Mouse (Mus musculus) spleen, postnatal 4 days (tissue): ENCODE data around the gene Txlnb.
"Not testable (repeated sequence)": the region's sequence is repeated elsewhere in the genome, so short reads cannot be mapped to it uniquely, and the experiment has no call there.

Source experiments
- DNase-seq, 2 experiments: peaks; one replicate each; pipeline ENCODE4 v3.0.0; 2022; ENCODE audit warnings: low spot score in 2 of 2

Txlnb gene

GRCm38 (mm10) chr10:17820422-17820821, 24.4 kb downstream of the Txlnb start:
- not testable (repeated sequence) for DNase-seq

DNA sequence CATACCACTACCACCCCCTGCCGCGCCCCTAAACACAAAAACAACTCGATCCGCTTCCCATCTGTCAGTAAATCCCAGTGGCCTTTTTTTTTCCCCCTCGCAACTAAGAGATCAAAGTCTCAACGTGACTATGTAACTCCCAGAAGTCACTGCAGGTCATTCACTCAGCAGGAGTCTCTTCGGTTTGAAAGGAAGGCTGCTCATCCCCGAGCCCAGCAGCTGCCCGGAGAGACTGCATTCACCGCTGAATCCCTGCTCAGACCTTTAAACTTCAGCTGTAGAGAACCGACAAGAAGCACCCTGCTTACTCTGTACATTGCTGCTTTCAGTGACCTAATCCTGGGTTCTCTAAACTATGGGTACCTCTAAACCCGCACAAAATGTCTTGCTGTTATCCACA, 31.4 kb downstream of the Txlnb start:
- DNase-seq = no peak

DNA sequence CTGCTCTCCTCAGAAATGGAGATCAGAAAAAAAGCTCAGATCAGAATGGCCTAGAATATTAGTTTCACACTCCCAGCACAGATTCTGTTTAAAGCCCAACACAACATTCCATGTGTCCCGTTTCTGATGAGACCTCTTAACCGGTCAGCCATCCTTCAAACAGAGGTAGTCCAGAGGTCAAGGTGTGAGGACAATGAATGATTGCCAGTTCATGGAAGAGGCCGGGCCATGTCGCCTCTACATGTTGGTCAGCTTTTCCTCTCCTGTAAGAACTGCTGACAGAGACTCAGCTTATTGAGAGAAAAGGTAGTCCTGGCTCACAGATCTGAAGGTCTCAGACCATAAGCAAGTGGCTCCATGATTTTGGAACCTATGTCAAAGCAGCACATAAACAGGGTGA, 33.2 kb downstream of the Txlnb start:
- DNase-seq = no peak

DNA sequence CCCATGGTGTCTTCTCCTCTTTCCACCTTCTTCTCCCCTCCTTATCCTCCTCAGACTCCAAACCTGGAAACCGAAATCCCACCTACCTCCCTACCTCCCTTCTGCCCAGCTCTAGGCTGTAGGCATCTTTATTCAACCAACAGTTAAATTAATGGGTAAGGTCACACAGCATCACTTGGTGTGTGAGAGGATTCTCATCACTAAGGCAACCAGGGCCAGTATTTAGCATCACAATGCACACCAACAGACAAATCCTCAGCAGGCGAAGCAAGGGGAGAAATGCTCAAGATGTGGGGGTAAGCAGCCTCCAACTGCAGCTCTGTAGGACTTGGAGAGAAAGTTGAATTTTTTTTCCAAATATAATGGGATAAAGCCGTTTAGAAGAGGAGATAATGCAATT, 35.0 kb downstream of the Txlnb start:
- no peak for DNase-seq

GRCm38 (mm10) chr10:17835031-17835430, 39.0 kb downstream of the Txlnb start:
- no peak for DNase-seq

DNA sequence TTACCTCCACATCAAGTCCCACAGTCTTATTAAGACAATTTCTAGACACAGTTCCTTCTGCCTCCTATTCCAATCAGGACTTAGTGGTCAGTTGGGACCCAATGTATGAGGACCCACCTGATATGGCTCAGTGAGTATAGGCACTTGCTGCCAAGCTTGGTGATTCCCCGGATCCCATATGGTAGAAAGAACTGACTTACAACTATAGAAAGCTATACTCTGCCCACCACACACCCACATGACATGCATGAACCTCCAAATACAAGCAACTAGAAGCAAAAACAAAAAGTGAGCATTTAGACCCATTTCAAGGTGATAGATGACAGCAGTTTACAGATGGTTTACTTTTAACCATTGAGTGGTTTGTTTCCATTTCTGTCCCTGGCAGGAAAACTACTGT, 40.2 kb downstream of the Txlnb start:
- DNase-seq = no peak

GRCm38 (mm10) chr10:17842030-17842429, 46.0 kb downstream of the Txlnb start:
- no peak for DNase-seq

DNA sequence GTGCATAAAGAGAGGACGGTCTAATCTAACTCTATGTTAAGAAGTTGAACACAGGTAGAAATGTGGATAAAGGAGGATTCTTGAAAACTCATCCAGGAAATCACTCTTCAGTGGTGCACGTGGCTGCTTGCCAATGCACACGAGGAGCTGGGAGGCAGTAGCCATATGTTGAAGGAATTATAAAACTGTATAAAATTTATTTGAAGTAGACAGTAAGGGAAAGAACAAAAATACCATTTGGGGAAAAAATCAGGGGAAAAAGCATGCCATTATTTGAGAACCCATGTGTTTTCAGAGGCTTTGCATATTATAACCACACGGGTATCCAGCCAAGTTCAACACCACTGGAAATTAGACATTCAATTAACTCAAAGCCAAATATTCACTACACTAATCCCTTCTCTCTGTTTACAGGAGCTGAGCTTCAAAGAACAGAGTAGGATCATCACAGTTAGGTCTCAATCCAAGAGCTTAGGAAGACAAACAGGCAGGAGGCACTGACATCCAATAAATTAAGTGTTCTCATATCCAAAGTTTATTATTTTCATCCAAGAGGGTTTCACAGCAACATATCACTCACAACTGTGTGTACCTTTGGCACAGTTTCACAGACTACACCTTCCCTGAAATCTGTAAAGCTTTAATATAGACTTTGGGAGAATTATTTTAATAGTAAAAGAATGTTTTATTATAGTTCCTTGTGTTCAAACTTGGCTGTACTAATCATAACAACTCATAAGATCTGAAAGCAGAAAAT, 48.9 kb downstream of the Txlnb start:
- DNase-seq = no peak

- DNase-seq = no peak
Measured at GRCm38 (mm10) chr10:17857647-17858261, 61.7 kb downstream of the Txlnb start.

DNA sequence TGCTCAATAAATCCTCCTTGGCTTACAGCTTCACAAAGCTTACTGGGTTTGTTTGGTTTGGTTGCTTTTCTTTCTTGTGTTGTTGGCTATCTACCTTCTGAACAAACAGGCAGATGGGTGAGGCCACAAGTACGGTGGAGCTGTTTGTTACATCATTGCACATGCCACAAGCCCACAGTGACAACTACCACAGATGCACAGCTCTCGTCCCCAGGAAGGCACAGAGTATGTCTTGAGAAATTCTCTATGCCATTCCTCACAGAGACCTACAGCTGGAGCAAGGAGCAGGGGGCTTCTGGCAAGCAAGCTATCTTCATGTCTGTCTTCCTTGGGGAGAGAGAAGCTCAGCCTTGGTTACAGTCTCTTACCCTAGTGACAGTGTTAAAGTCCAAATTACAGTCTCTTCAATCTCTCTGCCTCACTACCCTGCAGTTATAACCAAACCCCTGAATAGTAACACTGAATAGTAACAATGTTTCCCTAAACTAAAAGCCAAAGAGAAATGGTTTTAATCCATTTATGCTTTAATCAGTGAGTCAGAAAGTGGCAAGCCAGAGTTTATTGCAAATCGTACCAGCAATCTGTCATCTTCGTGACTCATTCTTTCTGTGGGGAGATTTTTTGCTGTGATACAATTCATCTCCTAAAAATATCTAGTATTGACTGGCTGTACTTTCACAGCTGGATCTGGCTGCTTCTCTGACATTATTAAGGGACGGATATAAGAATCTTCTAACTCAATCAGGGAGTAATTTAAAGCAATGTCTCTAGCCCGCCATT, 64.9 kb downstream of the Txlnb start:
- DNase-seq = no peak

- peak; percentile 20 to 63 for DNase-seq
Measured at GRCm38 (mm10) chr10:17869822-17870662, 74.0 kb downstream of the Txlnb start.

GRCm38 (mm10) chr10:17878002-17878919, 82.2 kb downstream of the Txlnb start:
- no peak for DNase-seq

- no peak for DNase-seq
Measured at GRCm38 (mm10) chr10:17880038-17880437, 84.0 kb downstream of the Txlnb start.

- no peak for DNase-seq
Measured at GRCm38 (mm10) chr10:17880724-17881123, 84.7 kb downstream of the Txlnb start.
